Mouse (Mus musculus) lung, adult 18-20 months (tissue): ENCODE measurements around the gene Gm8909.
"Not testable (repeated sequence)": the region's sequence is repeated elsewhere in the genome, so short reads cannot be mapped to it uniquely, and the experiment has no call there.

Experiments used
- DNase-seq, 2 experiments: peaks; one replicate each; pipeline ENCODE4 v3.0.0; 2022; ENCODE audit warnings: mixed read lengths in 2 of 2

Gene Gm8909

DNA sequence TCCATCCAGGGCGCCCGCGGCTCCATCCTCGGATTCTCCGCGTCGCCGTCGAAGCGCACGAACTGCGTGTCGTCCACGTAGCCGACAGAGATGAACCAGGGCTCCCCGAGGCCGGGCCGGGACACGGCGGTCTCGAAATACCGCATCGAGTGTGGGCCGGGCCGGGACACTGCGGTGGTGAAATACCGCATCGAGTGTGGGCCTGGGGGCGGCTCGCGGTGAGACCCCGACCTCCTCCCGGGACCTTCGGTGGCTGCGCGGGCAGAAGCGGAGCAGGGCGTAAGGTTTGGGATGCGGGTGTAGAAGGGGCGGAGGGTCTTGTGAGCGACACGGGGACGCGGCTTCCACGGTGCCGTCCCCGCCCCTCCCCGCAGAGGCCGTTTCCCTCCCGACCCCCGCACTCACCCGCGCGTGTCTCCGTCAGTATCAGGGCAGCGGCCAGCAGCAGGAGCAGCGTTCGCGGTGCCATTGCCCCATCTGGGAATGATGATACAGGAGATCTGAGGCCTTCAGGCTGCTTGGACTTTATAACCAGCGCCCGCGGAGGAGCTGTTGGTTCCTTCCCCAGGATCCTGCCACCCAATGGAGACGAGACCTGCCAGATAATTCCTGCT is at the start of gene Gm8909:
Gm8909 (minus strand) TSS at position 499 of the 614 bp plus-strand sequence.
- DNase-seq = no peak

DNA sequence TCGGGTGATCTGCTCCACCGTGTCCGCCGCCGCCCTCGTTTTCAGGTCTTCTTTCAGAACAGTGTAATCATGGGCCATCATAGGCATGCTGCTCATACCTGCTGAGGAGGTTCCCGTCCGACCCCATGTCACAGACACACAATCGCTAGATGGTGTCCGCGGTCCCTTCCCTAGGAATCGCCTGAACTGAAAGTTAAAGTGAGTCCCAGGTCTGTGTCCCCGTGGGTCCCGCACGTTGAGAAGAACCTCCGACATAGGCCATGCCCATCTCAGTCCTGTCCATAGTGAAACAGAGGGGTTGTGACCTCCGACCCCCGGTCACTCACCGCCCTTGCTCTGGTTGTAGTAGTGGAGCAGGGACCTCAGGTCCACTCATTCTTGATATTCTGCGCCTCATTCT is 47.2 kb upstream of the Gm8909 start:
- no peak for DNase-seq

DNA sequence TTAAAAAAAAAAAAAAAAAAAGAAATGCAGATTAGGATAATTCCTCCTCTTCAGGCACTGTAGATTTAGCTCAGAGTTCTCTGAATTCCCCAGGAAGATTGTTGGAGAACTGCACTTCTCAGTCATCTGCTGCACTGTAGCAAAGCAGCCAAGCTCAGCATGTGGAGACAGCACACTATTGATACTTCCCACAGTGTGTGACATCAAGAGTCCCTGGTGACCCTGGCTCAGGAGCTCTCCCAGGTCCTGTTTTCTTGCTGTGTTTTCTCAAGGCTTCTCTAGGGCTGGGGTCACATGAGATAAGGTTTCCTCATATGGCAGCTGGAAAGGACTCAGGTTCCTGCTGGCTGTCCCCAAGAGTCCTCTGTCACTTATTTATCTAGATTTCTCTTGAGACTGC is 38.5 kb upstream of the Gm8909 start:
- no peak for DNase-seq

DNA sequence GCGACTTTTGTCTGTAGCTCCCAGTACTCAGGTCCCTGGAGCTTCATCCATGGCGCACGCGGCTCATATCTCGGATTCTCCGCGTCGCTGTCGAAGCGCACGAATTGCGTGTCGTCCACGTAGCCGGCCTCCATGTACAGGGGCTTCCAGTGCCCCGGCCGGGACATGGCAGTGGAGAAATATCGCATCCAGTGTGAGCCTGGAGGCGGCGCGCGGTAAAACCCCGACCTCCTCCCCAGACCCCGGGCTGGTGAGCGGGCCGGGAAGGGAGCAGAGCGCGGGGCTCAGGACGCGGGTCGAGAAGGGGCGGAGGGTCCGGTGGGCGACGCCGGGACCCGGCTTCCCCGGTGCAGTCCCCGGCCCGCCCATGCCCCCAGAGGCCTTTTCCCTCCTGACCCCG is 37.5 kb upstream of the Gm8909 start:
- no peak for DNase-seq

DNA sequence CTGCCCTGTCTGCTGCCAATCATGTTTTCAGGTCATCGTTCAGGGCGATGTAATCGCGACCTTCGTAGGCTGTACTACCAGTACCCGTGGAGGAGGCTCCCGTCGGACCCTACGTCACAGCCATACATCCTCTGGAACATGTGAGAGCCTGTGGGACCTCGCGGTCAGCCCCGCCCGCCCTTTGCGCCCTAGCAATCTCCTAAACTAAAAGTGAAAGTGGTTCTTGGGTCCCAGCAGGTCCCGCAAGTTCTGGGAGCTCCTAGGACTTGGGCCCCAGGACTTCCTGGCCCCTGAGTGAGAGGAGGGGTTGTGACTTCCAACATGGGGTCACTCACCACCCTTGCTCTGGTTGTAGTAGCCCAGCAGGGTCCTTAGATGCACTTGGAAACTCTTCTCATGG is 37.1 kb upstream of the Gm8909 start:
- peak; percentile 65 to 67 for DNase-seq

DNA sequence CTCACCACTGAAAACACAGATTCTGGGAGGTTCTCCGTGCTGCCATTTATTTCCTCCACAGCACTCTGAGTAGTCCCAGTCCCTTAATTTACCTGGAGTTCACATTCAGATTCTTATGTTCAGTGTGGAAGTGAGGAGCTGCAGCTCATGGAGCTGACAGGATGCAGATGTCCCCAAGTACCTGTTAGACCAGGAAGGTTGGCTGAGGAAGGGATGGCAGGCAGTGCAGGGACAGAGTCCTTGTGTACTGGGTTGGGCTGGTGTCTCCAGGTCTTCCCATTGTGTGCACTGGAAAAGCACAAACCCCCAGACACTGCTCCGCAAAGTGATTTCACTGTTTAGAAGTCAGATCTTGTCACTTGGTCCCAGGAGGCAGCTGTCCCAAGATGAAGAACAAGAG is 33.5 kb upstream of the Gm8909 start:
- DNase-seq = no peak

GRCm38 (mm10) chr17:36198317-36198716 is 30.0 kb upstream of the Gm8909 start:
- DNase-seq = no peak

DNA sequence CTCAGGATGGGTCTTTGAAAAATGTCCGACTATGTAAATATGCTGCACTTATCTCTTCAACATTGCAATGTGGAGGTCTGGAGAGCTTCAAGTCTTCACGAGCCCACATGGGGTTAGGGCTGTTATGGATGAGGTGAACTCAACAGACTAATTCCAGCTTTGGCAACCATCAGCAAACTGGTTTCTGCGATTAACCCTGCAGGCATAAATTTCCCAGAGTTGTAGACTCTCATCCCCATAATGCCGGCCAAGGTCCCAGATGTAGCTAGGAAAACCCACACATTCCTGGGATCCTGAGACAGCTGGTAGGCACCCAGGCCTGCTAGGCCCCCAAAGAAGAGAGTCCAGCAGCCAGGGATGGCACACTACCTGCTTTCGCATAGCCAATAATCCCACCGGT is 26.1 kb upstream of the Gm8909 start:
- no peak for DNase-seq

DNA sequence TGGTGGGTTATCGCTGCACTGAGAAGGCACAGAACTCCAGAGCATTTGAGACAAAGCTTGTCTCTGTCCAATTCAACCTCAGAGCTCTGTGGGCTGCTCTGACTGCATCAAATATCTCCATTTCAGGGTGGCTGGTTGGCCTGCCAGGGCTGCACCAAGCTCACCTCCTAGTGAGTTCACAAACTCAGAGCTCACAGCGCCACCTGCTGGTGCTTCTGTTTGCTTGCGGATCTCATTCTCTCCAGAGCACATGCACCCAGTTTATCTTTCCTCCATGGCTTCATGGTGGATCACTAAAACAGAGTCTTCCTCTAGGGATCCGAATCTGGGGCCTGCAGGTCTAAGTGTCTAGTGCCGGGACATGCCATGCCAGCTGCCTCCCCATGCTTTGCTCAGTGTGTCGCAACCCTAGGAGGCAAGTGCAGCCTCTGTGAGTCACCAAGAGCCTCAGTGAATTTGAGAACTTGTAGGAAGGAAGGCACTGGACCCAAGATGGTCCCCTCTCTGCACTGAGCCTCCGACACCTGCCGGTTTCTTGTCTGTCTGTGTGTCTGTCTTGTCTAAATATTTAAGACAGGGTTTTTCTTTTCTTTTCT is 25.3 kb upstream of the Gm8909 start:
- DNase-seq = peak; percentile 44 to 51

- DNase-seq = no peak
These were observed 24.0 kb upstream of the Gm8909 start for GRCm38 (mm10) chr17:36192371-36192770.

DNA sequence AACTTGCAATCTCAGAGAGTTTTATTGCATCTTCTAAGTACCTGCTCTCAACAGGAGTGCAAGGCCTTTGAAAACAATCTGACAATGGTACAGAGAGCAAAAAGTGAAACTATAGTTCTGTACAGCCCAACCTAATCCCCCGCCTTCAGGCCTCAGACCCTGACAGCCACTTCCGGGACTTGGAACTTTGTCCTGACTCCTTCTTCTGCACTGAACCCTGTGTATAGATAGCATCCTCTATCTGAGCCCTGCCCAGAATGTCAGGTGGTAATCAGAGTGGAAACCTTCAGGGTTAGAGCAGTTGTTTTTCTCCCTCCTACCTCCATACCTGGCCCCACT is 21.8 kb upstream of the Gm8909 start, which contains the start of gene H2-T3:
H2-T3 (minus strand) TSS at position 119 of the 339 bp plus-strand sequence.
- no peak for DNase-seq

DNA sequence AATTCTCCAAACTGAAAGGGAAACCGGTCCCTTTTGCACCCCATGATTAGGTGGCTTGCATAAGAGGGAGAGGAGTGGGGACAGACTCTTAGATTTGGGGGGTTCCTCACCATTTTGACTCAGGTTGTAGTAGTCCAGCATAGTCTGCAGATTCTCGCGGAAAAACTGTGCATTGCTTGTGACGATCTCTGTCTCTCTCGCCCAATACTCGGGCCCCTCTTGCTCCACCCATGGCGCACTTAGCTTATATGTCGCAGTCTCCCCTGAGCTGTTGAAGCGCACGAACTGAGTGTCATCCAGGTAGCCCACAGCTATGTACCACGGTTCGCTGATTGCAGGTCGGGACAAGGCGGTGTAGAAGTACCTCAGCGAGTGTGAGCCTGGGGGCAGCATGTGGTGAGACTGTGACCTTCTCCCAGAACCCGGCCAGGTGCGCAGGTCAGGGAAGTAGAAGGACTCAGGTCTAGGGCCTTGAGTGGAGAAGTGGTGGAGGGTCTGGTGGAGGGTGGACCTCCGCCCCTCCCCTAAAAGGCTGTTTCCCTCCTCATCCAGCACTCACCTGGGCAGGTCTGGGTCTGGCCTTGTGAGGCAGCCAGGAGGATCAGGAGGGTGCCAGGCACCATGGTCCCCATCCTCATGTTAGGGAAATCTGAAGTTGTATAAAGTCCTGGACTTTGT is 21.3 kb upstream of the Gm8909 start:
- DNase-seq = no peak

GRCm38 (mm10) chr17:36187540-36187939 is 19.2 kb upstream of the Gm8909 start:
- DNase-seq = no peak

- DNase-seq = no peak
These were observed 13.9 kb upstream of the Gm8909 start for GRCm38 (mm10) chr17:36182212-36182611.

DNA sequence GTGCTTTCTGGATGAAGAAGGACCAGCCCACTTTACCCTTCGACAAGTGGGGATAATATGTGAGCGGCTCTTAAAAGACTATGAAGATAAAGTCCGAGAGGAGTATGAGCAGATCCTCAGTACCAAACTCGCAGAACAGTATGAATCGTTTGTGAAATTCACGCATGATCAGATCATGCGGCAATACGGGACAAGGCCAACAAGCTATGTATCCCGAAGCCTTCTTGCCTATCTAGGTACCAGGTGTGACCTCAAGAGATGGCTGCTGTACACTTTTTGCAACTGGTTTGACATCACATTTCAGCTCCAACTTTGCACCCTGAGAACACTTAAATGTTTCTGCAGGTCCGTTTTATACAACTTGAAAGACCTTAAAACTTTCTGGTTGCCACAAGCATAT is 11.1 kb upstream of the Gm8909 start:
- DNase-seq = not testable (repeated sequence)

- not testable (repeated sequence) for DNase-seq
These were observed 10.6 kb upstream of the Gm8909 start for GRCm38 (mm10) chr17:36178938-36179337.

DNA sequence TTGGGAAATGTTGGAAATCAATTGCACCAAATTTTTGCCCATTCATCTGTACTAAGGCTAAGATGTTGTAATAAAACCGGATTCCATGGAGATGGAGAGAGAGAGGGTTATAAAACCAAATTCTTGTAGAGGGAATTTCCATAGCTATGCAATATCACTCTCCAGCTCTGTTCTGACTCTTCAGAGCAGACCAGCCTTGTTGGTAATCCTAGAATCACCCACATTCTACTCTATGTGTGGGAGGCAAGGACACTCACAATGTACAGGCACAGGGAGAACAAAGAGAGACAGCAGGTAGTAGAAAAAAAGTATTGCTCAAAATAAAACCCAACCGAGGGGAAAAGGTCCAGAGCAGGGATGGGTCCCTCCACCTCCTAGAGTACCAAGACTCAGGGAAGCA is 7.8 kb upstream of the Gm8909 start:
- not testable (repeated sequence) for DNase-seq

- no peak for DNase-seq
These were observed 2.0 kb upstream of the Gm8909 start for GRCm38 (mm10) chr17:36170287-36170814.

DNA sequence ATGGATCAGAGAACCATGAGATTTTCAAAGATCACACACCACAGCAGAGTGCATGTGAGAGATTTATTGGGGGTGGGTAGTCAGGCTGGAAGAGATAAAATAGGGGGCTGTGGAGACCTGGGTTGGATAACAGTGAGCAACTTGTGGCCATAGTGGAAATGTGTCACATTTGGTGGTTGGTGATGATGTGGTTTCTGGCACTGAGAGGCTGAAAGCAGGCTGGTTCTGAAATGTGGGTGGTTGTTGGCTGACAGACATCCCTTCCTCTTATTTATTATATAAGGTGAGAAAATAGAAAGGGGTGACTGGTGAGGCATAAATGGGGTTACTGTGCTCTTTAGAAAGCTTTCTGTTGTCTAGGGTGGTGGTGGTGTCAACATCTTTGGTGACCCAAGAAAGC is 1.4 kb upstream of the Gm8909 start:
- no peak for DNase-seq

DNA sequence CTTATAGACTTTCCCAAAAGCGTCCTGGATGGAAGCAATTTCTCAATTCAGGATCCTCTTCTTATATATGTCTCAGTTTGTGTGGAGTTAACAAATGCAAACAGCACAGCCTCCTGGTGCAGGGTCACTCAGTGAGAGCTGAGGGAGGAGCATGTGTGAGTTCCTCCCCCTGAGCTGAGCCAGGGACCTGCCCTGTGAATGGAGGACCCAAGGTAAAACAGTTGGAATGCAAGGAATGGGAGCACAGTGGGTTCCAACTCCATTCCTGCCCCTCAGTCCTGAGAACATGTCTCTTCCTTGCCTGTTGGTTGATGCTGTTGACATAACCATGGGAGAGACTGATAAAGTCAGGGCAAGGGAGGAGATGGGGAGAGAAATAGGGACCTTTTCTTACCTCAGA is 757 bp upstream of the Gm8909 start:
- not testable (repeated sequence) for DNase-seq

DNA sequence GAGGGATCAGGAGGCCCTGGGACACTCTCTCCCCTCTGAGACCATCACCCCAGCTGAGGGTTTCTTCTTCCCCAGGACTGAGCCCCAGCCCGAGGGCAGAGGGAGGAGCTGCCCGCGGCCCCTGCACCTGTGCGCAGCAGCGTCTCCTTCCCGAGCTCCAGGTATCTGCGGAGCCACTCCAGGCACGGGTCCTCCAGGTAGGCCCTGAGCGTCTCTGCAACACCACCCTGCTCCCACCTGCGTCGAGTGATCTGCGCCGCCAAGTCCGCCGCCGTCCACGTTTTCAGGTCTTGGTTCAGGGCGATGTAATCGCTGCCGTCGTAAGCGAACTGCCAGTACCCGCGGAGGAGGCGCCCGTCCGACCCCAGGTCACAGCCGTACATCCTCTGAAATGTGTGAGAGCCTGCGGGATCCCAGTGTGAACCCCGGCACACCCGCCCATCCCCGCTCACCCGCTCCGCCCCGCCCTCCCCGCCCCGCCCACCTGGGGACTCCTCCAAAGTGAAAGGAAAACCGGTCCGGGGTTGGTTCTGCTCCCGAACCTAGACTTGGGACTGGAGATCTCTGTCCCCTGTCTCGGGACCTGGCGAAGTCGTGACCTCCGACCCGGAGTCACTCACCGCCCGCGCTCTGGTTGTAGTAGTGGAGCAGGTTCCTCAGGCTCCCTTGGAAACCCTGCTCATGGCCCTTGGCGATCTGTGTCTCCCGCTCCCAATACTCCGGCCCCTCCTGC is 865 bp downstream of the Gm8909 start:
- DNase-seq = peak in 1 of 2 experiments; percentile 33

GRCm38 (mm10) chr17:36166901-36167300 is 1.4 kb downstream of the Gm8909 start:
- DNase-seq = not testable (repeated sequence)
